Mouse (Mus musculus): ENCODE results near the gene Klhdc4. TPM values are rescaled to one million over a fixed set of nuclear protein-coding genes. Genes with fewer than 3 reads are reported as not detected.

The Klhdc4 gene
- polyA plus RNA-seq, 1 experiment from 2014 or later, result 51.5 TPM

GRCm38 (mm10) chr8:121751407-121751806, 78.0 kb downstream of the Klhdc4 start:
- Histone ChIP-seq H3K27me3 (replicated peaks; ENCODE audit: control insufficient read depth, insufficient read depth, low read length) (no peaks in the 10 kb centered on the region), H3K9ac (replicated peaks; ENCODE audit: low read depth, low read length) (no peak overlapping the region), H3K4me3 (replicated peaks; ENCODE audit: low read length) (no peak overlapping the region), H3K9me3 (ENCODE audit: control insufficient read depth, low read length) (peaks cover 6% of the 10 kb centered on the region; the same call in 1 of the 2 replicates), H3K4me2 (ENCODE audit: low read length) (no peak overlapping the region), H3K4me1 (replicated peaks; ENCODE audit: control insufficient read depth, insufficient read depth, low read length) (no peaks in the 10 kb centered on the region), H3K36me3 (ENCODE audit: control insufficient read depth, insufficient read depth) (no peaks in the 10 kb centered on the region), H3K27ac (ENCODE audit: low read length) (no peak overlapping the region)
- no peak for ATAC-seq
- WGBS, result 23% methylated on average over 3 of the region's 3 CpGs

- no peak overlapping the region for H3K9ac ChIP-seq (replicated peaks; ENCODE audit: low read depth, low read length)
- H3K27ac ChIP-seq (ENCODE audit: low read length), result no peak overlapping the region
- H3K36me3 ChIP-seq (ENCODE audit: control insufficient read depth, insufficient read depth), result no peaks in the 10 kb centered on the region
- H3K4me3 ChIP-seq (replicated peaks; ENCODE audit: low read length), result no peak overlapping the region
- H3K4me2 ChIP-seq (ENCODE audit: low read length), result no peak overlapping the region
- H3K9me3 ChIP-seq (ENCODE audit: control insufficient read depth, low read length), result peaks cover 6% of the 10 kb centered on the region; the same call in 1 of the 2 replicates
- no peak for ATAC-seq
- WGBS, result 46% methylated on average over 3 of the region's 3 CpGs
- no peaks in the 10 kb centered on the region for H3K4me1 ChIP-seq (replicated peaks; ENCODE audit: control insufficient read depth, insufficient read depth, low read length)
- no peaks in the 10 kb centered on the region for H3K27me3 ChIP-seq (replicated peaks; ENCODE audit: control insufficient read depth, insufficient read depth, low read length)
Observed at GRCm38 (mm10) chr8:121750512-121750911, 78.9 kb downstream of the Klhdc4 start.

DNA sequence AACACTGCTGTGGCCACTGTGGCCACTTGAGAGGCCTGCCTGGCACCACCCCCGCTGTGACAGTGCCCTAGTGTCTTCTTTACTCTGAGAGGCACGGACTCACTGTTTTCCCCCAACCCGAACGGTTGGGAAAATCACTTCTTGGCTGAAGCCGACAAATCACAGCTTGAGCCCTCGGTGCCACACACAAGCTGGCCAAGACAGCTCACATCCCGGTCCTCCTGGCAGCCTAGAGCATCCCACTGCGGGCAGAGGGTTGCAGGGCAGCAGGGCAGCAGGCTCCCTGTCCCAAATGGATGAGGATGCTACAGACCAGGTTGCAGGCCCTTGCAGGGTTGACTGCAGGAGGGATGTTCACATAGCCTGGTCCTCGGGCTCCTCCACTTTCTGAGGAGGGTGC, 79.9 kb downstream of the Klhdc4 start:
- no peak overlapping the region for H3K4me3 ChIP-seq (replicated peaks; ENCODE audit: low read length)
- H3K27ac ChIP-seq (ENCODE audit: low read length), result no peak overlapping the region

More for the DNA sequence above, 79.9 kb downstream of the Klhdc4 start:
- no peaks in the 10 kb centered on the region for H3K36me3 ChIP-seq (ENCODE audit: control insufficient read depth, insufficient read depth)
- peaks cover 6% of the 10 kb centered on the region; the same call in 1 of the 2 replicates for H3K9me3 ChIP-seq (ENCODE audit: control insufficient read depth, low read length)
- no peak overlapping the region for H3K9ac ChIP-seq (replicated peaks; ENCODE audit: low read depth, low read length)
- no peaks in the 10 kb centered on the region for H3K4me1 ChIP-seq (replicated peaks; ENCODE audit: control insufficient read depth, insufficient read depth, low read length)
- H3K27me3 ChIP-seq (replicated peaks; ENCODE audit: control insufficient read depth, insufficient read depth, low read length), result no peaks in the 10 kb centered on the region
- ATAC-seq, result no peak
- 77% methylated on average over 9 of the region's 9 CpGs for WGBS
- no peak overlapping the region for H3K4me2 ChIP-seq (ENCODE audit: low read length)

Other genes starting within 250 kb of the Klhdc4 start
- 407 and 443 TPM in 2 replicates for gene Map1lc3b, start 239.2 kb downstream of the Klhdc4 start, polyA plus RNA-seq (2015; fragmentation: Nextera tagmentation; extraction: Ambion mirVana)
- 37.3 and 38.5 TPM in 2 replicates for gene Zcchc14, start 176.7 kb downstream of the Klhdc4 start, polyA plus RNA-seq (2015; fragmentation: Nextera tagmentation; extraction: Ambion mirVana)
- 93.4 and 95.3 TPM in 2 replicates for gene Jph3, start 99.9 kb downstream of the Klhdc4 start, polyA plus RNA-seq (2015; fragmentation: Nextera tagmentation; extraction: Ambion mirVana)
- gene Slc7a5, start 78.1 kb upstream of the Klhdc4 start, polyA plus RNA-seq (2015; fragmentation: Nextera tagmentation; extraction: Ambion mirVana), result 44.1 and 47.5 TPM in 2 replicates
- 0.50 and 0.72 TPM in 2 replicates for gene Car5a, start 115.3 kb upstream of the Klhdc4 start, polyA plus RNA-seq (2015; fragmentation: Nextera tagmentation; extraction: Ambion mirVana)
- gene Banp, start 120.2 kb upstream of the Klhdc4 start, polyA plus RNA-seq (2015; fragmentation: Nextera tagmentation; extraction: Ambion mirVana), result 68.4 and 69.9 TPM in 2 replicates